Mouse (Mus musculus) liver, postnatal 0 days (tissue): ENCODE measurements at regions not wholly inside any gene's neighbourhood (a gene's known extent, or its start where the extent isn't known, plus 50 kb on each side); places are given as distances from the start of the nearest gene placed in this dataset.

ENCODE experiments used
- CTCF ChIP-seq: sonication (generic); IDR thresholded peaks from 2 replicates; pipeline ENCODE4 v1.5.1; 2016; ENCODE audit warnings: antibody characterized with exemption, low read depth
- EP300 ChIP-seq: IDR thresholded peaks from 2 replicates; pipeline ENCODE4 v1.6.1; 2016; ENCODE audit warnings: antibody characterized with exemption, low read depth, mild to moderate bottlenecking

- no peak for TF ChIP-seq CTCF
- no peak for TF ChIP-seq EP300
Observed at GRCm38 (mm10) chr1:158187651-158188050, 168.5 kb downstream of the Brinp2 start.
